Mouse (Mus musculus) forebrain, embryonic 16.5 days (tissue): Measurements from ENCODE around the gene Igflr1. TPM values are rescaled to one million over a fixed set of nuclear protein-coding genes. Genes with fewer than 3 reads are reported as not detected.

Experiments
- ATAC-seq: fragments of 200-750 bp; cut with Nextera tagmentation; 2 replicates; pipeline ENCODE4 v1.8.0; 2017; ENCODE audit warnings: mild to moderate bottlenecking, moderate library complexity
- H3K27ac ChIP-seq: fragments of 300-500 bp; sonication (generic); 2 replicates; pipeline ENCODE4 v1.5.1; 2014; ENCODE audit warnings: low read length, control low read depth
- H3K27me3 ChIP-seq: fragments of 300-500 bp; sonication (generic); replicated peaks from 2 replicates; pipeline ENCODE4 v1.6.1; 2014; ENCODE audit warnings: low read length; ENCODE audit not compliant: control insufficient read depth, insufficient read depth
- H3K36me3 ChIP-seq: fragments of 300-500 bp; sonication (generic); 2 replicates; pipeline ENCODE4 v1.6.1; 2014; ENCODE audit not compliant: control insufficient read depth, insufficient read depth
- H3K4me1 ChIP-seq: fragments of 300-500 bp; sonication (generic); replicated peaks from 2 replicates; pipeline ENCODE4 v1.6.1; 2014; ENCODE audit warnings: low read length; ENCODE audit not compliant: control insufficient read depth, insufficient read depth
- H3K4me2 ChIP-seq: fragments of 300-500 bp; sonication (generic); 2 replicates; pipeline ENCODE4 v1.6.1; 2014; ENCODE audit warnings: mild to moderate bottlenecking, low read length, control low read depth
- H3K4me3 ChIP-seq: fragments of 300-500 bp; sonication (generic); replicated peaks from 2 replicates; pipeline ENCODE4 v1.5.1; 2014; ENCODE audit warnings: mild to moderate bottlenecking, low read length, control low read depth
- H3K9ac ChIP-seq: fragments of 300-500 bp; sonication (generic); replicated peaks from 2 replicates; pipeline ENCODE4 v1.6.1; 2014; ENCODE audit warnings: low read depth, low read length, control low read depth
- H3K9me3 ChIP-seq: fragments of 300-500 bp; sonication (generic); 2 replicates; pipeline ENCODE4 v1.6.1; 2016; ENCODE audit warnings: low read length; ENCODE audit not compliant: control insufficient read depth
- WGBS: fragments of 180-500 bp; shearing (Covaris S2); extraction: QIAGEN DNeasy Blood & Tissue Kit; methylation state at CpG from one replicate; pipeline ENCODE4 v1.1.7; 2014; 5-methylcytosine and 5-hydroxymethylcytosine counted together
- polyA plus RNA-seq: library from polyadenylated mRNA; unstranded; fragments of >200 nt; fragmentation: Nextera tagmentation; extraction: Ambion mirVana; gene quantifications from 2 replicates; pipeline ENCODE4 v1.2.1, GENCODE M21; 2015

Igflr1 gene
- polyA plus RNA-seq: 5.8 and 6.3 TPM in 2 replicates

DNA sequence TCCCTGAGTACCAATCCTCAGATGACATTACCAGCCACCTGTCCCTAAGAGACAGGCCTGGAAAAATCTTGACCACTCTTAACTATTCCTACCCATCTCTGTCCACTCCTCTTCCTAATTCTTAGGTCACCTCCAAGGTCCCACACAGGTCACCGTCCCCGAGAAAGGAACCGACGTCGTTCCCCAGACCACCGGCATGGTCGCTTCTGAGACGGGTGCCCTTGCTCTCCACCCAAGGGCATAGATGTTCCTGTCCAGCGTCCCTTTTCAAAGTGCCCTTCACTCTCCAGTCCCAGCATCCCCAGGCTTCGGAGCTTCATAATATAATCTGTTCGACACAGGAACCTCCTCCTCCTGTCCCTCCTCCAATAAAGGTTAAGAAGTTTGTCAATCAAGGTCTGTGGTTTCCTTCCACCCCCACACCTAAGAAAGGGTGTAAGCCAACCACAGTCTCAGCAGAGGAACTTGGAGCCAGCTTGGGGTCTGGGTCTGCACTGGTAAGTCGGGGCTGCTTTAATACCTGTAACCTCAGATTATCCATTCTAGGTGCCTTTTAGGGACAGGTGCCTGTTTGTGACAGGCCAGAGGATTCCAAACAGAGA, at the start of gene Igflr1:
Gene Igflr1, plus strand, starts transcription at position 458 of the 602 bp plus-strand sequence.
- no peak for ATAC-seq
- H3K4me3 ChIP-seq: no peak within 1 kb of the TSS
- H3K27me3 ChIP-seq: no peaks in the 10 kb centered on the region
- H3K27ac ChIP-seq: no peak within 1 kb of the TSS
- no peak within 1 kb of the TSS for H3K9ac ChIP-seq
- H3K36me3 ChIP-seq: peaks cover 16% of the 10 kb centered on the region
- H3K4me2 ChIP-seq: no peak within 1 kb of the TSS
- 97% methylated on average over 12 of the region's 12 CpGs for WGBS
- H3K4me1 ChIP-seq: peaks cover 16% of the 10 kb centered on the region
- no peaks in the 10 kb centered on the region for H3K9me3 ChIP-seq

DNA sequence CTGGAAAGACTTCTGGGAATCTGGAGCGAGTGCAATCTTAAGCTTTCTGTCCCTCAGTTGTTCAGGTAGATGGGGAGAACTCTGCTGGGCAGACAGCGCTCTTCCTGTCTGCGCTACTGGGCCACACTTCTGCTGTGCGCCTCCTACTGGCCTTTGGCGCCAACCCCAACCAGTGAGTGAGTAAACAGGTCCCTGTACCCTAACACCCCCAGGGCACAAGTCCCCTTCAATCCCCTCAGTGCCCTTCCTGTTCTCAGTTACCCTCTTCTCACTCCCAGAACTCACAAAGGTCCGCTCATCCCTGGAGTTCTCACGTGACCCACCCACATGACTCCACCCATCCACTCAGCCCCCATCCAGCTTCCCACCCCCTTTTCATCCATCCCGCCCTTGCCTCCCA, 46.9 kb upstream of the Igflr1 start:
- Histone ChIP-seq H3K36me3 (no peaks in the 10 kb centered on the region; the same call in 1 of the 2 replicates), H3K27ac (no peak overlapping the region), H3K9me3 (no peaks in the 10 kb centered on the region), H3K4me2 (no peak overlapping the region), H3K4me1 (peaks cover 7% of the 10 kb centered on the region), H3K9ac (no peak overlapping the region), H3K4me3 (no peak overlapping the region), H3K27me3 (no peaks in the 10 kb centered on the region)
- no peak for ATAC-seq
- 43% methylated on average over 8 of the region's 8 CpGs for WGBS

DNA sequence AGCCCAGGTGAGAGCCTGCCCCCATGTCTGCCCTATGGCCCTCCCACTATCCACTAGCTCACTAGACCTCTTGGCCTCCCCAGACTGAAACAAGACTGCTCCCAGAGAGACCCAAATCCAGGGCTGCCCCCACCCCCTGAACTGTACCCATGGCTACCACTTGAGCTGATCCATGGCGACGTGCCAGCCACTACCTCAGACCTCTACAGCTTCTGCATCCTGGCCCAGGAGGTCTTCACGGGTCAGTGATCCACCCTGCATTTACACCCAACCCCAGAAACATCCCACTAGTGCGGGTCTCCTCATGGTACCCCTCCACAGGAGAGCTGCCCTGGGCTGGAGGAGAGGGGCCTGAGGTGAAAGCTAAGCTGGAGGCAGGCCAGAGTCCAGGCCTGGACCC, 44.8 kb upstream of the Igflr1 start:
- 61% methylated on average over 4 of the region's 4 CpGs for WGBS
- peak; percentile 19; the same call in 1 of the 2 replicates for ATAC-seq
- no peaks in the 10 kb centered on the region for H3K9me3 ChIP-seq
- no peak overlapping the region for H3K27ac ChIP-seq
- H3K36me3 ChIP-seq: peaks cover 12% of the 10 kb centered on the region
- no peak overlapping the region for H3K9ac ChIP-seq
- H3K4me2 ChIP-seq: no peak overlapping the region
- no peaks in the 10 kb centered on the region for H3K27me3 ChIP-seq
- H3K4me1 ChIP-seq: peaks cover 7% of the 10 kb centered on the region
- no peak overlapping the region for H3K4me3 ChIP-seq

DNA sequence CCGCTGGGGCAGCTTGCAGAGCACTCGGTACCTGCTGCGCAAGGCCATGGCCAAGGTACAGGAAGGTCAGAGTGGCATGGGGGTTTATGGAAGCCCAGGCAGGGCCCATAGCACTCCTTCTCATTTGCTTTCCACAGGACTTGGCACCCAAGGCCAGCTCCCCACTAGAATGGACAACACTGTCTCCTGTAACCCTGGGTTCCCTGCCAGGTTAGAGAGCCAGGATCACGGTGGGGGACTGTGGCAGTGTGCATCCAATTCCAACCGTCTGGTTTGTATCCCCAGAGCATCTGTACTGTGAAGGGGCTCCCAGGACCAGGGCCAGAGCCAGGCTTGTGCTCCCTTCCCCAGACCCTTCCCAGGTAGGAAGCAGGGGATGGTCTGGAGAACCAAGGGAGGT, 44.4 kb upstream of the Igflr1 start:
- H3K27ac ChIP-seq: no peak overlapping the region
- ATAC-seq: peak; percentile 11; the same call in 1 of the 2 replicates
- H3K9me3 ChIP-seq: no peaks in the 10 kb centered on the region

DNA sequence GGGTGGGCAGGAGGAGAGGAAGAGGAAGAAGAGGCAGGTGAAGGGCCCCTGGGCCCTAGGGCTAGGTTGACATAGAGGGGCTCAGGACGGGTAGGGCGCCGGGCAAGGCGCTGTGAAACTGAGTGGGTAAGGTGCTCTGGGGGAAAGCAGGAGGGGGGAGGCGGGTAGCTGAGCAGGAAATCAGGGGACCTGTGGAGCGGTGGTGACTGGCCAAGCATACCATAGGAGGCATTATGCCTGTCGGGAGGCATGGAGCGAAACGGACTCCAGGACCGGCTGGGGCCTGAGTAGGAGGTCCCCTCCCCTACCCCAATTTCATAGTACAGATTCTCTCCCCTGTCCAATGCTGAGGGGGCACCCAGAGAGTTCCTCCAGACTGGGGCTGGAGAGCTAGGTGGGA, 42.4 kb upstream of the Igflr1 start:
- no peak overlapping the region for H3K4me2 ChIP-seq
- H3K4me3 ChIP-seq: no peak overlapping the region
- no peaks in the 10 kb centered on the region for H3K9me3 ChIP-seq
- 78% methylated on average over 10 of the region's 10 CpGs for WGBS
- ATAC-seq: no peak
- H3K27ac ChIP-seq: no peak overlapping the region
- no peak overlapping the region for H3K9ac ChIP-seq
- peaks cover 32% of the 10 kb centered on the region for H3K36me3 ChIP-seq
- peaks cover 7% of the 10 kb centered on the region for H3K4me1 ChIP-seq
- H3K27me3 ChIP-seq: no peaks in the 10 kb centered on the region

More for the DNA sequence above, 44.4 kb upstream of the Igflr1 start:
- Histone ChIP-seq H3K27me3 (no peaks in the 10 kb centered on the region), H3K4me1 (peaks cover 7% of the 10 kb centered on the region), H3K36me3 (peaks cover 16% of the 10 kb centered on the region), H3K4me3 (no peak overlapping the region), H3K9ac (no peak overlapping the region), H3K4me2 (no peak overlapping the region)
- 67% methylated on average over 5 of the region's 5 CpGs for WGBS

DNA sequence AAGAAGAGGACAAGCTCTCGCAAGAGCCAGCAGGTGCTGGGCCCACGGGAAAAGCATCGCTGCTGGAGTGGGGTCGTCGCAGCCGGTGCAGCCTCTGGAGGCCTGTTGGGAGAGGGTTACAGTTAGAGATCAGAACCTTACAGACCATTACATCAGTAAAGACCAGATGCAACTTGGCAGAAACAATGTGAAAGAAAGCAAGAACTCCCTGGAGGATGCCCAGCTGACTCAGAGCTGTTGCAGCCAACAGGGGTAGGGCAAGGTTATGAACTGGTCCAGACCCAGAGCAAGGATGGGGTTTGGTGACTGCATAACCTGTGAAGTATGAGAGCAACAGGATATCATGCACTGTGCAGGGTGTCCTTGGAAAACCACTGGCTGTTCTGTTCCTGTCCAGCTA, 40.7 kb upstream of the Igflr1 start:
- no peak overlapping the region for H3K27ac ChIP-seq
- ATAC-seq: no peak
- WGBS: 85% methylated on average over 6 of the region's 6 CpGs
- no peak overlapping the region for H3K9ac ChIP-seq
- H3K36me3 ChIP-seq: peaks cover 45% of the 10 kb centered on the region
- peaks cover 7% of the 10 kb centered on the region for H3K4me1 ChIP-seq
- no peaks in the 10 kb centered on the region for H3K9me3 ChIP-seq
- no peak overlapping the region for H3K4me3 ChIP-seq
- no peaks in the 10 kb centered on the region for H3K27me3 ChIP-seq
- no peak overlapping the region for H3K4me2 ChIP-seq

DNA sequence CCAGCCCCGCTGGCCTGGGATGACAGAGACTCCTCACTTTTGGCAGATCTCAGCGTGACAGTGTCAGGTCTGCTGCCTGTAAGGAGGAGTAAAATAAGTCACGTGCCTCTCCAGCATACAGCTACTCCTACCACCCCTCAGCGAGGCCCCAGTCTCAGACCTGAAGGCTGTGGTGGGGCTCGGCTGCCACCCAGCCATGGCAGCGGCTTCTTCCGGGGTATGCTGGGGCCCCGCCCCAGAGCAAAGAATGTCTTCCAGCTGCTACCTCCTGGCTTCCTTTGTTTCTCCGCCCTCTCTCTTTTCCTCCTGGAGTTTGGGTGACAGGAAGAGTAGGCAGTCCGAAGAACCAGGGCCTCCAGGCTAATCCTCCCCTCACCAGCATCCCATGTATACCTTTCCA, 39.3 kb upstream of the Igflr1 start:
- H3K9me3 ChIP-seq: no peaks in the 10 kb centered on the region
- no peaks in the 10 kb centered on the region for H3K4me1 ChIP-seq
- H3K9ac ChIP-seq: peak overlapping the region; percentile 27; the same call in 1 of the 2 replicates
- ATAC-seq: no peak
- no peak overlapping the region for H3K4me2 ChIP-seq
- no peak overlapping the region for H3K4me3 ChIP-seq
- H3K27me3 ChIP-seq: no peaks in the 10 kb centered on the region
- peaks cover 52% of the 10 kb centered on the region for H3K36me3 ChIP-seq
- 41% methylated on average over 10 of the region's 10 CpGs for WGBS
- H3K27ac ChIP-seq: no peak overlapping the region

DNA sequence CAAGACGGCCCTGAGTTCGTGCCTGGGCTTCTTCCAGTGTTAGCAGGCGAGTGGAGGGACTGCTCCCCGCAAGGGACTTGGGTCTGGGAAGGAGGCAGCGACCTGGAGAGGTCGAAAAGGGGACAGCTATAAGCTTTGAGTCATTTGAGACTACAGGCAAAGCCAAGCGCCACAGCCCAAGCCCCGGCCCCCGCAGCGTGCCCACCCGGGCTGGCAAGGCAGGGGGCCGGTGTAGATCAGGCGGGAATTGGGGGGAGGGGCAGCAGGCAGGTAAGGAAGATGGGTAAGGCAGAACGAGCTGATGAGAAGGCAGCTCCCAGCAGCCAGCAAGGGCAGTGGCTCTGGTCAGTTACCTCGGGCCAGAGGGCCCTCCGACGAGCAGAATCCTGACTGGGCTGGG, 38.8 kb upstream of the Igflr1 start:
- no peaks in the 10 kb centered on the region for H3K9me3 ChIP-seq
- ATAC-seq: no peak
- WGBS: 33% methylated on average over 17 of the region's 17 CpGs

DNA sequence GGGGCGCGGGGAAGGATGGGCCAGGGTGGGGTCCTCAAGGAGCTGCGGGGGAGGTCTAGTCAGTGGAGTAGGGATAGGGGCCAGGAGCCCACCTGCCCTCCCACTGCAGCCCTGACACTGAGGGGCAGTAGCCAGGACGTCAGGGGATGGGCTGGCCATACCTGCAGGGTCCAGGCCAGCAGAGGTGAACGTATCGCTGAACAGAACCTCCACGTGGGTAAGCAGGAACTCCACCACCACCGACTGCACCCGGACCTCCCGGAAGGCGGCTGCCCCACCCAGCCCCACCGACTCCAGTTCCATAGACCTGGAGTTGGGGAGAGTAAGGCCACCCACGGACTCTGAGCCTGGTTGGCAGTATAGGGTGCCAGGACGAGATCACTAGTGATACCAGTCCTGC, 38.2 kb upstream of the Igflr1 start:
- Histone ChIP-seq H3K4me2 (no peak overlapping the region), H3K9ac (no peak overlapping the region), H3K9me3 (no peaks in the 10 kb centered on the region), H3K27ac (no peak overlapping the region), H3K4me1 (peaks cover 8% of the 10 kb centered on the region), H3K27me3 (no peaks in the 10 kb centered on the region), H3K4me3 (no peak overlapping the region), H3K36me3 (peaks cover 55% of the 10 kb centered on the region)
- whole genome bisulfite sequencing: 82% methylated on average over 14 of the region's 14 CpGs
- no peak for ATAC-seq

More for the DNA sequence above, 38.8 kb upstream of the Igflr1 start:
- Histone ChIP-seq H3K27me3 (no peaks in the 10 kb centered on the region), H3K4me2 (no peak overlapping the region), H3K9ac (peak overlapping the region; percentile 27; the same call in 1 of the 2 replicates), H3K4me1 (peaks cover 2% of the 10 kb centered on the region; the same call in 1 of the 2 replicates), H3K36me3 (peaks cover 52% of the 10 kb centered on the region), H3K4me3 (no peak overlapping the region), H3K27ac (no peak overlapping the region)
